Mouse (Mus musculus) megakaryocyte progenitor cell, adult 5-6 weeks (primary cell): Measurements from ENCODE around the gene Lad1. TPM values are rescaled to one million over a fixed set of nuclear protein-coding genes. Genes with fewer than 3 reads are reported as not detected.

ENCODE experiments used
- ATAC-seq: replicated peaks from 2 replicates; pipeline ENCODE4 v1.8.0; 2016; ENCODE audit warnings: mild to moderate bottlenecking, moderate TSS enrichment, inconsistent platforms; ENCODE audit not compliant: poor library complexity
- total RNA-seq, 2 experiments: library from RNA; stranded (forward) in 1 of 2; stranded (reverse) in 1 of 2; fragments of 157-497, 149-512 nt in 1 of 2; fragments of 200-1000 nt in 1 of 2; gene quantifications; 2 replicates each; pipeline versions ENCODE4 v1.2.3 to v1.2.4; 2015 to 2017

Gene Lad1
- total RNA-seq, 2 experiments from 2014 or later = not detected

DNA sequence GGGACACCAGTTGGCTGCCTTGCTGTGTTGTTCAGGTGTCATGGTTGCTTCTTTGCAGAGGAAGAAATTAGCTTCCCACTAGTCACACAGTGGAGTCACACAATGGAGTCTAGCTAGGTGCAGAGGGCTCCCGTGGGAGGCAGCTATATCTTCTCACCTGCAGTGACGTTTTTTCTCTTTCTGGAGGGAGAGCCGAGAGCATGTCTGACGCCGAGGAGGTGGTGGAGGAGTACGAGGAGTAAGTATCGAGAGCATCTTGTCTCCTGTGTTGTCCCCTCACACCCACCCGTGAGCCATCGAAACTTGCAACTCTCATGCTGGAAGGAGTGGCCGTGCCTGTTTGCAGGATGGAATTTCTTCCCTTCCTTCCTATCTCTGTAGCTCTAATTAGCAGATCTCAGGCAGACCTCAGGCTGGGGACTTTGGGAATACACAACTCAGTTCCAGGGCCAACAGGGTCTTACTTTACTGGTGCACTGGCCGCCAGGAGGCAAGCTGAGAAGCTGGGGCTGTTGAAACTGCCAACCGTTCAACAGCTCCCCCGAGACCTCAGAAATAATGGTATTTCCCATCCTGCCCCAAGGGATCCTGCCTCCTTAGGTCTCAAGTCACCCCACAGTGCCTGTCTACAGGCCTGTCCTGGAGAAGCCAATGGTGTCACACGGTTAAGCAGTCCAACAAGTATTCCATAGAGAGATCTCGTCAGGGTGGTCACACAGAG, 22.4 kb downstream of the Lad1 start:
- no peak for ATAC-seq

DNA sequence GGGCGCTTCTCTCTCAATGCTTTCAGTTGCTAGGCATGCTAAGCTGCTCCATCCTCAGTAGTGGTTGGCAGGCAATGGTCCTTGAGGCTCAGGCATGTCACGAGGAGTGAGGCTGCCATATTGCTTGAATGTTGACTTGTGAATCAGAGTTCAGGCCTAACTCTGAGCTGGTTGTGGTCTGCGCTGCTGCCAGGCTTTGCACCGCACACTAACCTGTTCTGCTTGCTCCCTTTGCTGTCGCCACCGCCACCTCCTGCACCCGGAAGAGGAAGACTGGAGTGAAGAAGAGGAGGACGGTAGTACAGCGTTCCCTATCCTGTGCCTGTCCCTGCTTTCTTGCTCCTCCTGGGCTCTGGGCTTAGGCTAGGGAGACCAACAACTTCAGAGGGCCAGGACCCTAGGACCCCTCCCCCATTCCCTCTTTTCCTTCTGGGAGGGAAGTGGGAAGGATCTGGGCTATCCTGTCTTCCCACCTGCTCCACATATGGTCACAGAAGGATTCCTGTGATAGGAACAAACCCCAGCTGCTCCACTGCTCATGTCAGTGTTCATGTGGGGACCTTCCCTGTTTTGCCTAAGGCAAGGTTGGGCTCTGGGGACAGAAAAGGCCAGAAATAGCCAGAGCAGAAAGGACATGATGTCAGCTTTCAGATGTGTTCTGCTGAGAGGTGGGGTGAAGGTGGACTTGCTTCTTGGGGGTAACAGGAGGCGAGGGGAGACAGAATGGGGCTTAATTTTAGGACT, 25.3 kb downstream of the Lad1 start:
- no peak for ATAC-seq

- no peak for ATAC-seq
These were observed 26.1 kb downstream of the Lad1 start for GRCm38 (mm10) chr1:135844481-135844880.

DNA sequence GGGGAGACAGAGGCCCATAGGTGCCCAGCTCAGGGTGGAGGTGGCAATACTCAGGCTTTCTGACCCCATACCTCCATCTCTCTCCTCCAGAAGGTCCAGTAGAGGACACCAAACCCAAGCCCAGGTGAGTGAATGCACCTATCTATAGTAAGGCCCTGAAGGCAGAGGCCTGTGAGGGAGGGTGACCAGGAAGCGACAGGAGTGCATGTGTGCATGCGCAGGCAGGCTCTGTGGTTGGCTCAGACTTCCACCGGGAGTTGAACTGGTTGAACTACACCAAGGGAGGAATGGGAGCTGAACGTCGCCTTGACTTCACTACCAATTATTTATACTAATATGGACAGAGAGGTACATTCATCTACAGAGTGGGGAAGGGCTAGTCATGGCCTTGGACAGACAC, 28.2 kb downstream of the Lad1 start:
- ATAC-seq = no peak

DNA sequence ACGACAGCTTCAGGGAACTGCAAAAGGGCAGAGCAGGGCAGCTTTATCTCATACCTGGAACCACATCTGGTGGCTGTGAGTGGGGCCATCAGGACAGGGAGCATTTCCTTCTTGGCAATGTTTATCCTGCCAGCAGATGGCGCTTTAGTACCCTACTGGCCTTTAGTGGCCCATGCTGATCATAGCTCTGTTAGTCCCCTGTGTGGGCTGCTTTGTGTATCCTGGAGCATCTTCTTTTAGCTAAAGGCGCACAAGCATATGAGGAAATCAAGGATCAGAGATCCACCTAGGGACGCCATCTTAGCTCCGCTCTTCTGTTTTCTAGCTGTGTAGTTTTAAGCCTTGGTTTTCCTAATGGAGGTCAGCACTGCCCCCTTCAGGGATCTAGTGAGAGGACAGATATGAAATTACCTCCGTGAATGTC, 28.8 kb downstream of the Lad1 start:
- peak; percentile 85 for ATAC-seq

DNA sequence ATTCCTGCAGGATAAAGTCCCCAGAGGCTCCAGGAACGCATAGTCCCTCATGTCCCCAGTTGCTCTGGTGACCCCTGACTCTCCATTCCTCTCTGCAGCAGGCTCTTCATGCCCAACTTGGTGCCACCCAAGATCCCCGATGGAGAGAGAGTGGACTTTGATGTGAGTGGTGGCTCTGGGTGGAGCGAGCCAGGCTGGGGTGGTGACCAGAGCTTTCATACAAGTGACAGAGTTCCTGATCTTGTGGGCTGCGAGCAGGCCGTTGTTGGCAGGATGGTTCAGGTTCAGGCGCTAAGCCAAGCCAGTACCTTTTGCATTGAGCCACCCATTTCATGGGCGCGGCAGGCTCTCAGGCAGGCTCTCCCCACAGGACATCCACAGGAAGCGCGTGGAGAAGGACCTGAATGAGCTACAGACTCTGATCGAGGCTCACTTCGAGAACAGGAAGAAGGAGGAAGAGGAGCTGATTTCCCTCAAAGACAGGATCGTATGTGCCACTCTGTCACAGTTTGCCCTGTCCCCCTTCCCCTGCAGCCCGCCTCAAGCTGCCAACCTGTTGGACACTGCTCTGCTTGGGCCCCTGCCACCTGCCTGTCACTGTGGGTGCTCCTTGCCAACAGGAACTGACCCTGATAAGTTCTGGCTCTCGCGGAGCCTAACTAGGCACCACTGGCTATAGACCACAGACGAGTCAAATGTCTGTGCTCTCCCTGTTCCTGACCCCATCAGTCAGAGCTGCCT, 29.4 kb downstream of the Lad1 start:
- ATAC-seq = no peak

DNA sequence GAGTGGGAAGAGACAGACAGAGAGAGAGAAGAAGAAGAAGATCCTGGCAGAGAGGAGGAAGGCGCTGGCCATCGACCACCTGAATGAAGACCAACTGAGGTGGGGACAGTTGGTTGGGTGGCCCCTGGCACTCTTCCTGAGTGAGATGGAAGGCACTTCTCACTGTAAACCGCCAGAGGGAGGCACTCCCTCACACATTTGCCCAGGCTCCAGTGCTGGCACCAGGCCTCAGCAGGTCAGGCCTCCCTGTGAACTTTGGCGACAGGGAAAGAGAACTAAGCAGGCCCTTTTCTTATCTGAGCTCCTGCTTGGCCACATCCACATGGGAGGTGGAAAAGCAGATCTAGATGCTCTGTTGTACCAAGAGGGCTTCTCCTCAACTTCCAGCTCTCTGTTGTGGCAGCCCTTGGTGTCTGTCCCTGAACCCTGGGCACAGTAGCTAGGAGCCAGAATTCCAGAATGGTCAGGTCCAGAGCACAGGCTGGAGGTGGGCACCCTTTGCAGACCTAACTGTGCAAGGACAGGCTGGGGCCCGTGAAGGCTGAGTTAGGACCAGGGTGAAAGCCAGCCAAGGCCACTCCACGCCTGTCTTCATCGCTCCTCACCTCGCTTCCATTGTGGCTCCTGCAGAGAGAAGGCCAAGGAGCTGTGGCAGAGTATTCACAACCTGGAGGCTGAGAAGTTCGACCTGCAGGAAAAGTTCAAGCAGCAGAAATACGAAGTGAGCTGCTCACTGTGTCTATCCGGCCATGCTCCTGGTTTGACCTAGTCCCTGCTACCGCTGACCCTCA, 32.5 kb downstream of the Lad1 start:
- ATAC-seq = peak; percentile 73

DNA sequence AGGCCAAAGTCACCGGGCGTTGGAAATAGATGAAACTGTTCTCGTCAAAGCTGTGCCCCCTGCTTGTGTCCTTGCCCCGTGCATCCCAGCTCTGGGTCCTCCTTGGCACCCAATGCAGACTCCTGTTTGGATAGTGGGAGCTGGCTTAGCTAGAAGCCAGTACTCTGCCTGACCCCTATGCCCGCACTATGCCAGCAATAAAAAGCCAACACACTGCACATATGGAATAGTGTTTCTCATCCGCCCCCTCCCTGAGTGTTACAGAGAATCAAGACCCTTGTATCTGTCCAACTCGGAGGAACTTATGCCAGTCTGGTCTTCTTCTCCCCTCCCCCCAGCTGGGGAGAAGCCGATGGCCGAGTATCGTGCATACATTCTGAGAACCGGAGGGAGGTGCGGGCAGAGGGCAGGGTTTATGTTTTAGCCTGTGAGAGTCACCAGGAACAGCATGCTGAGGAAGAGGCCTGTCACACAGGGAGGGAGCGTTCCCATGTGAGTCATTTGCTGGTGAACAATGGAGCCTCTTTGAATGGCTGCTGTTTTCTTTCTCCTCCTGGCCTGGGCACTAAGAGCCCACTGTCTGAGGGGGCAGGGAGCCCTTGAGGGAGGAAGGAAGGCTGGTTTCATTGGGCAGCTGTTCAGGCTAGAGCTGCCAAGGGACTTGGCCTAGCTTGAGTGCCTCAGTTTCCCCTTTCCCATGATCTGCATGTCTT, 33.8 kb downstream of the Lad1 start:
- no peak for ATAC-seq

- no peak for ATAC-seq
These were observed 34.8 kb downstream of the Lad1 start for GRCm38 (mm10) chr1:135853200-135853599.

- no peak for ATAC-seq
These were observed 36.4 kb downstream of the Lad1 start for GRCm38 (mm10) chr1:135854591-135855343.

- no peak for ATAC-seq
These were observed 36.9 kb downstream of the Lad1 start for GRCm38 (mm10) chr1:135855344-135855687.

DNA sequence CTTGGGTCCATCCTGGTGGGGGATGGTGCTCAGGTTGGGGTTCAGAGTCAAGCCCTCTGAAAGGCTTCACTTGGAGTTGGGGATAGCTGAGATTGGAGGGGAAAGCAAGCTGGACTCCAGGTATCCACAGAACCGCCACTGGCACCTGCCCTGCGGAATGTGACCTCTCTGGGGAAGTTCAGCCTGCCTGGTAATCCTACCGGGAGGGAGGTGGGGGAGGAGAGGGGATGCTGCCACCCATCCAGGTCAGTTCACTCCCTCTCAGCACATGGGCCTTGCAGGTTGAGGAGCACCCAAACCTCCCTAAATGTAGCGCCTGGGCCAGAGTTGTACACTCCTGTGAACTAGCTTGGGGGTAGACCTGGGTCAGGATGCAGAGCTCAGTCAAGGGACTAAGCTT, 37.7 kb downstream of the Lad1 start:
- no peak for ATAC-seq

GRCm38 (mm10) chr1:135857137-135857775, 38.9 kb downstream of the Lad1 start:
- no peak for ATAC-seq

DNA sequence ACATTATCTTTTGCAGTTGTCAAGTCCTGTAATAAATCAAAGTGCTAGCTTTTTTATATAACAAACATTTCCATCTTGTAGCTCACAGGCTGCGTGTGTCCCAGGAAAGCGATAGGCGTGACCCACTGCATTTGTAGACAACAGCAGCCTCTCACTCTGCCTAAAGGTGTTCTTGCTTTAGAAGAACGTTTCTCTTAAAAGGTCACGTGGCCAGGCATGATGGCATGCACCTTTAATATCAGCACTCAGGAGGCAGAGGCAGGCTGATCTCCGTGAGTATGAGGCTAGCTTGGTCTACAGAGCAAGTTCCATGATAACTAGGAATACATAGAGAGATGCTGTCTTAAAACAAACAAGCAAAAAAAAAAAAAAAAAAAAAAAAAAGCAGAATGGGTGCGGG, 40.1 kb downstream of the Lad1 start:
- ATAC-seq = no peak

- ATAC-seq = no peak
These were observed 42.7 kb downstream of the Lad1 start for GRCm38 (mm10) chr1:135861091-135861490.

DNA sequence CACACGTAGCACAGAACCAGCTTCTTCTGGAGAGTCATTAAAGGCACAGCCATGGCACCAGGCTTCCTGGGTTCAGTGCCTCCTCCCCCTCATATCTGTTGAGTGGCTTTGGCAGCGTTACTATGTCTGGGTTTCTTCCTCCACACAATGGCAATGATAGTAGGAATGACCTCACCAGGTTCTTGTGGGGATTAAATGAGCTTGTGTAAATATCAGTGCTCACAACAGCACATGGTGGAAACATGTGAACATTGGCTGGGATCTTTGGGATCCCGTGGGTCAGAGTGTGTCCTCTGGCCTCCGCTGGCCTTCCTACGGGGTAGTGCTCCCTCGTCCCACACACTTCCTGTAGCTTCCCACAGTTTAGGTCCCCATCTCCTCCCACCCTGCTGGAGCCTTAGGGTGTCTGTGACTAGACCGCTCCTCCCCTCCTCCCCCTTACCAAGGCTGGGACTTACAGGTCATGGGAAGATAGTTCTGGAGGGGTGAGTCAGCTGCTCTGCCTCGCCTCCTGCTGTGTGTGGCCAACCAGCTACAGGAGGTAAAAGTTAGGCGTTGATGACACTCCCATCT, 43.7 kb downstream of the Lad1 start:
- no peak for ATAC-seq

GRCm38 (mm10) chr1:135862561-135862960, 44.2 kb downstream of the Lad1 start:
- ATAC-seq = no peak

DNA sequence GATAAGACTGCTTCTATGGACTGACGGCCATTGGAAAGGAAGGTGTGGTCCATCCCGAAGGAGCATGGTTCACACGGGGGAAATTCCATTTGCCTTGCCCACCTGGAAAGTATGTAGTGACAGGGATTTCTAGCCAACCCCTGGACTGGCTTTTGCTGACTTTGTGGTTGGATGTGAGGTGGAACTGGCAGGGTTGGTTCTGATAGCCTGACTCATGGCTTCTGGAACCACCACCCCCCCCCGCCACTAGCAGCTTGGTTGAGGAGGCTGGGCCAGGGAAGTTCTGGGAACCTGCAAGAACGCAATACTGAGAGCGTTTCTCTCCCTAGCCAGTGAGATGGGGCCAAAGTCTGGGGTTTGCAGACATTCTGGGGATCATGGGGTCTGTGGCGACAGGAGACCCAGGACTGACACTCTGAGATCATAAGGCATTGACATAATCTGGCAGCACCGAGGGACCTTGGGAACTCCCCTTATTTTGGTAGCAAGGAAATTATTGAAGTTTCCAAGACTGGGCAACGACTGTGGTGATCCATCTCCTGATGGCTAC, 45.5 kb downstream of the Lad1 start:
- no peak for ATAC-seq

DNA sequence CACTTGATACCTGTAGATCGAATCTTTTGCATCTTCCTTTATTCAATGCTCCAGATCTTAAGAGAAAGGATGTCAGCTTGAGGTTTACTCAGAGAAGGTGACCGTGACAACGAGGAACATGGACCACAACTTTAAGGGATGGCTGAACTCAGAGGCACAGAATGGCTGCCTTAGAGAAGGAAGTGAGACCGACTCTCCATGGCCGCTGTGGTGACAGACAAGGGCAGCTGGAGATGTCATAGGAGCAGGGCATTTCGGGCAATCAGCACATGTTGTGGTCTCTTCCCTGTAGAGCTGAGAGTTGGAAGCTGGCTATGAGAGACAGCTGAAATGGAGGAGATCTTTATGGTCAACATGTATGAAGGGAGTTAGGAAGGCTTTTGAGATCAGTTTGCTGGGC, 46.4 kb downstream of the Lad1 start:
- no peak for ATAC-seq
